Mouse (Mus musculus) large intestine, adult 2 months (tissue): Measurements from ENCODE around the gene H2al1d. TPM values are rescaled to one million over a fixed set of nuclear protein-coding genes. Genes with fewer than 3 reads are reported as not detected.
"Not testable (repeated sequence)": the region's sequence is repeated elsewhere in the genome, so short reads cannot be mapped to it uniquely, and the experiment has no call there.

Experiments used
- DNase-seq: peaks from one replicate; pipeline ENCODE4 v3.0.0-alpha.2; 2012; ENCODE audit warnings: low read depth, low spot score
- WGBS: fragments of 180-500 bp; shearing (Covaris S2); methylation state at CpG from one replicate; pipeline ENCODE4 v1.1.7; 2018; 5-methylcytosine and 5-hydroxymethylcytosine counted together
- polyA plus RNA-seq: library from polyadenylated mRNA; depleted of rRNA; stranded (reverse); fragments of >200 nt; gene quantifications from 2 replicates; pipeline ENCODE4 v1.2.3, GENCODE M21; 2012; rRNA removed

H2al1d gene
- polyA plus RNA-seq, result not detected in 2 replicates

GRCm38 (mm10) chrX:11308524-11308923 lies at the start of gene H2al1d:
Gene H2al1d, plus strand, starts transcription at chrX:11308824.
- not testable (repeated sequence) for DNase-seq
- no CpG with 5 or more reads among the region's 6 CpGs for WGBS

GRCm38 (mm10) chrX:11264918-11265317 lies 43.7 kb upstream of the H2al1d start:
- WGBS, result 80% methylated on average over 8 of the region's 8 CpGs
- DNase-seq, result no peak

GRCm38 (mm10) chrX:11267791-11268190 lies 40.8 kb upstream of the H2al1d start:
- 57% methylated on average over 7 of the region's 7 CpGs for WGBS
- DNase-seq, result no peak

GRCm38 (mm10) chrX:11269074-11269473 lies 39.5 kb upstream of the H2al1d start:
- 83% methylated on average over 3 of the region's 3 CpGs for WGBS

GRCm38 (mm10) chrX:11273190-11273589 lies 35.4 kb upstream of the H2al1d start:
- DNase-seq, result no peak
- WGBS, result 46% methylated on average over 3 of the region's 3 CpGs

More at GRCm38 (mm10) chrX:11269074-11269473, 39.5 kb upstream of the H2al1d start:
- DNase-seq, result no peak

GRCm38 (mm10) chrX:11277083-11277482 lies 31.5 kb upstream of the H2al1d start:
- no peak for DNase-seq
- WGBS, result 41% methylated on average over 6 of the region's 6 CpGs

- WGBS, result 67% methylated on average over 2 of the region's 2 CpGs
- no peak for DNase-seq
Observed at GRCm38 (mm10) chrX:11280741-11281140, 27.9 kb upstream of the H2al1d start.

GRCm38 (mm10) chrX:11288306-11288882 lies 20.2 kb upstream of the H2al1d start:
- DNase-seq, result no peak
- 29% methylated on average over 14 of the region's 14 CpGs for WGBS

GRCm38 (mm10) chrX:11289244-11289643 lies 19.4 kb upstream of the H2al1d start:
- DNase-seq, result no peak
- 83% methylated on average over 4 of the region's 4 CpGs for WGBS

- not testable (repeated sequence) for DNase-seq
- no CpG with 5 or more reads among the region's 3 CpGs for WGBS
Observed at GRCm38 (mm10) chrX:11298957-11299356, 9.7 kb upstream of the H2al1d start, which contains the start of gene H2al1a. Gene H2al1a, plus strand, starts transcription at chrX:11299257.

GRCm38 (mm10) chrX:11302132-11302531 lies 6.5 kb upstream of the H2al1d start, which contains the start of gene H2al1b:
Gene H2al1b, plus strand, starts transcription at chrX:11302432.
- 91% methylated on average over 1 of the region's 3 CpGs for WGBS
- not testable (repeated sequence) for DNase-seq

- 86% methylated on average over 1 of the region's 6 CpGs for WGBS
- DNase-seq, result not testable (repeated sequence)
Observed at GRCm38 (mm10) chrX:11305355-11305754, 3.3 kb upstream of the H2al1d start, which contains the start of gene H2al1c. Gene H2al1c, plus strand, starts transcription at chrX:11305655.

GRCm38 (mm10) chrX:11311634-11312033 lies 3.0 kb downstream of the H2al1d start, which contains the start of gene H2al1e:
Gene H2al1e, plus strand, starts transcription at chrX:11311934.
- DNase-seq, result not testable (repeated sequence)
- no CpG with 5 or more reads among the region's 3 CpGs for WGBS

GRCm38 (mm10) chrX:11314858-11315257 lies 6.2 kb downstream of the H2al1d start, which contains the start of gene H2al1f:
Gene H2al1f, plus strand, starts transcription at chrX:11315158.
- WGBS, result no CpG with 5 or more reads among the region's 6 CpGs

GRCm38 (mm10) chrX:11317956-11318355 lies 9.3 kb downstream of the H2al1d start, which contains the start of gene H2al1g:
Gene H2al1g, plus strand, starts transcription at chrX:11318256.
- no CpG with 5 or more reads among the region's 3 CpGs for WGBS
- not testable (repeated sequence) for DNase-seq

More at GRCm38 (mm10) chrX:11314858-11315257, 6.2 kb downstream of the H2al1d start, which contains the start of gene H2al1f:
- not testable (repeated sequence) for DNase-seq

- WGBS, result no CpG with 5 or more reads among the region's 6 CpGs
- not testable (repeated sequence) for DNase-seq
Observed at GRCm38 (mm10) chrX:11321192-11321591, 12.6 kb downstream of the H2al1d start, which contains the start of gene H2al1h. Gene H2al1h, plus strand, starts transcription at chrX:11321492.

GRCm38 (mm10) chrX:11324359-11324758 lies 15.7 kb downstream of the H2al1d start, which contains the start of gene H2al1i:
Gene H2al1i, plus strand, starts transcription at chrX:11324659.
- WGBS, result 100% methylated on average over 1 of the region's 5 CpGs
- not testable (repeated sequence) for DNase-seq

- WGBS, result 95% methylated on average over 2 of the region's 2 CpGs
Observed at GRCm38 (mm10) chrX:11327522-11327921, 18.9 kb downstream of the H2al1d start, which contains the start of gene H2al1j. Gene H2al1j, plus strand, starts transcription at chrX:11327822.

GRCm38 (mm10) chrX:11345762-11346161 lies 37.1 kb downstream of the H2al1d start:
- no peak for DNase-seq
- 75% methylated on average over 9 of the region's 9 CpGs for WGBS

More at GRCm38 (mm10) chrX:11327522-11327921, 18.9 kb downstream of the H2al1d start, which contains the start of gene H2al1j:
- DNase-seq, result not testable (repeated sequence)

GRCm38 (mm10) chrX:11346756-11347155 lies 38.1 kb downstream of the H2al1d start:
- no peak for DNase-seq

More at GRCm38 (mm10) chrX:11346756-11347155, 38.1 kb downstream of the H2al1d start:
- WGBS, result 92% methylated on average over 3 of the region's 3 CpGs
